Mouse (Mus musculus) T-helper 17 cell (primary cell): ENCODE data around the gene Sh3tc1.

Experiments
- in situ Hi-C, 2 experiments: fragments of 300-600 bp; cut with MboI, MseI; formaldehyde crosslinking; loops; 1 replicate in 1 of 2; 2 replicates in 1 of 2; pipeline ENCODE4 v1.15.1; 2025; ENCODE audit warnings: high pct_unique_total_duplicates in 2 of 2

The Sh3tc1 gene

DNA sequence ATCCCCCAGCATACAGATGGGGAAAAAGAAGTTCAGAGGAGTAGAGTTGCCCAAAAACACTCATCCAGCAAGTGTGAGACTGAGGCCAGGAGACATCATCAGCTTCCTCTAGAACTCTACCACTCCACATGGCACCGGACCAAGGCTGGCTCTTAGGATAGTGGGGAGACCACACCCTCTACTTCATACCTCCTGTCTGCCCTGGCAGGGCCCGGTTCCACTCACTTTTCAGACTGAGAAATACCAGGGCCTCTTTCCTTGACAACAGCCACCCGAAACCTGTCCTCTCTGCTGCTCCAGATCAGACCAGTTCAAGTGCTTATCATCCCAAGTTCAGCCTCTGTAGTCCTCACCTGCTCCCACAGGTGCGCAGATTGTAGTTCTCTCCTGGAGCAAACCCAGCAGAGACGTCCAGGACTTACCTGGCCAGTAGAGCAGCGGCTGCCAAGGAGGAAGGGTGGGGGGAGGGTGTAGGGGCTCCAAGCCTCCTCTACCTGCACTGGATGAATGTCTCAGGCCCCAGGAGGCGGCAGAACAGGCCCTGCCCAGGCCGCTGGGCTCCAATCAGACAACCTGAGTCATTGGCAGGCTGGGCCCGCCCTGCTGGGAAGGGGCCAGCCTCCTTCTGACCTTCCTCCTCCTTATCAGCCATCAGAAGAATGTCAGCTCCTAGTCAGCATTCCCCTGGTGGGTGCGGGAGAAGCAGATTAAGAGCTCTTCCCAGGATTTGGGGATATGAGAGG, at the start of gene Sh3tc1:
Gene Sh3tc1, minus strand, starts transcription at position 452 of the 743 bp plus-strand sequence.
- in situ Hi-C loops = no loop called here

DNA sequence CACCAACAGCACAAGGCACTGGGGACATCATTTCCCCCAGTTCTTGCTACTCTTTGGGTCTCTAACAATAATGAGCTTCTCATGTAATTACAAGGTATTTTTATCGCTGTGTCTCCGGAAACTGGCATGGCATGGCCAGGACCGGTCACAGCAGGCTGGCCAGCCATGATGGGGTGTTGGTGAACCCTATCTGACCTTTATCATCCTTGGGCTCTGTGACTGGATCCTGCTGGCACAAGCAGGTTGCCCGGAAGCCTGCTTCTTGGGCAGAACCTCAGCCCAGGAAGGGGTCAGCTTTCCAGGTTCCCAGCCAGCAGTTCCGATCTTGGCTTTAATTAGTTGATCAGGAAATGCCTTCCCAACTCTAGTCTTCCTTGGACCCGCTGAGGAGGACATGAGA, 48.9 kb upstream of the Sh3tc1 start:
- in situ Hi-C loops = no loop called here

DNA sequence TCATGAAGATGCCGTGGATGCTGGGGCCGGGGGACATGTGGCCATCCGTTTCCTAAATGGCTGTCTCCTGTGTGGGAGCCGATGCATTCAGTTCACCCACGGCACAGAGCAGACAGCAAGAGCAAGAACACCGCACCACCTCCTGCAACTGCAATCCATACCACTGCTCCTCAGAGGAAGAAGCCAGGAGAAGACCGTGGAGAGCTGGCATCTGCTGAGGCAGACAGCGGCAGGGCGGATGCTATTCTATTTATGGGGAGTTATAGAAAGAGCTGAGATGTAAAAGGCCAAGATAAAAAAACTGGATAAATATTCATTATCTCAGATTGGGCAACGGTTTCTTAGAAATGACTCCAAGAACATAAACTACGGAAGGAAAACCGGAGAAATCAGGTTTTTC, 48.1 kb upstream of the Sh3tc1 start:
- in situ Hi-C loops = no loop called here

DNA sequence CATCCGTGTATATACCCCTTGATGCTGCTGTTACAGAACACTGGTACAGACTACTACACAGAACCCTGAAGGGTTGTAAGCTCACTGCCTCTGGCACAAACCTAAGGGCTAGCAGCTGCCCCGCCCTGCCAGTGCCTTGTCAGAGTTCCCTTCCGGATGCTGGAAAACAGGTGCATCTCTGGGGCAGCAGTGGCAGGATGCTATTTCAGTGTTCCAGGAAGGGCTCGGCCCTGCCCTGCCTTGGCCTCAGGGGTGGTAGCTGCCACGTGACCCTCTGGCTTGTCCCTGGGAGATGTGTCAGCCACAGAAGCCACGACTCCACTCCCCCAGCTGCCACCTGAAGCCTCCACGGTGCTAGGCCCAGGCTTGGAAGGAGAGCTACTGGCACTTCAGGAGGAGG, 46.1 kb upstream of the Sh3tc1 start:
- in situ Hi-C loops = no loop called here

DNA sequence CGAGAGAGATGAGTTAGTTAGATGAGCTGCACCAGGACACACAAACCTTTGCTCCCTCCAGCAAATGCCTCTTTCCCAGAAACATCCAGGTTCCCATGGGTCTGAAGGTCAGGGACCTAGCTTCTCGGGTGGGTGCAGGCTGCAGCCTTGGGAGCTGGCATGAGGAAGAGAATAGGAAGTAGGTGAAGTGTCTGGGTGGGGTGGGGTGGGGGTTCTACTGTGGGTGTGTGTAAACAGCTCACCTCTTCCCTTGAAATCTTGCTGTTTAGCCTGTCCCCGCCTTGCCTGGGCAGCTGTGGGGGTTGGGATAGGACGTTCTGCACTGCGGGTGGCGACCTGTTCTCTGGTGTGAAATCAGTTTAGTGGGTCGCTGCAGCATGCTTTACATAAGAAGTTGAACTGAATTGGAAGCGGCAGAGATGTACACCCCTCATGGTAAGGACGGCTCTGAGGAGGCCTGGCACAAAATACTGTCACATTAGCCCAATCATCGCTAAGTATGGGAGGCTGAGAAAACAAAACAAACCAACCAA, 42.9 kb upstream of the Sh3tc1 start:
- in situ Hi-C loops = no loop called here

DNA sequence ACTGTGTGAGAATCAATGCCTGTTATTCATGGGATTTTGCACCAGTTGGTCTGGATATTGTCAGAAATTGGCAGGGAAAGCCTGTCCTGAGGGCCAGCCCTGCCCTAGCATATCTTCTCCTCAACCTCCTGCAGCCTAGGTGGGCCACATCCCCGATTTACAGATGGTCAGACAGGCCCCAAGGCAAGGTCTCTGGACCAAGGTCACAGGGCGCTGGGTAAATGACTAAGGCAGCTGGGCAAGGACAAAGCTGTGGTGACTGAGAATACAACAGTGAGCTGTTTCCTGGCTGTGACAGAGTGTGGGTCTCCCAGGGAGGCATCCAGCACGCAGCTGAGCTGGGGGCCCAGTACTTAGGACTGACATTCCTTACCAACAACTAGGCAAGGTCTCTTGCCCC, 41.3 kb upstream of the Sh3tc1 start:
- in situ Hi-C loops = no loop called here

DNA sequence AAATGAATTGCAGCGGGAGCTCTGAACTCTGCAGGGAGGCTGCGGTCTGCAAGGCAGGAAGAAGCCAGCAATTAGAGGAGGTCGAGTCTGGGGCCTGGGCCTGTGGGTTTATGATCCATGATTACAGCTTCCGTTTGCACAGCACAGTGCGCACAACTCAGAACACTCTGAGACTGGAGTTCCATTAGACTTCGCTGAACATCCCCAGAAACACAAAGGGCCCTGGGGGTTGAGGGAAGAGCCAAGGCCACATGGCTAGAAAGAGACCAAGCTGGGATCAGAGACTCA, 34.3 kb upstream of the Sh3tc1 start:
- in situ Hi-C loops = loop anchor here in 1 of 2 experiments (25.0 kb wide), 1 partner anchor 88 kb away; no protein-coding TSS in a partner anchor

DNA sequence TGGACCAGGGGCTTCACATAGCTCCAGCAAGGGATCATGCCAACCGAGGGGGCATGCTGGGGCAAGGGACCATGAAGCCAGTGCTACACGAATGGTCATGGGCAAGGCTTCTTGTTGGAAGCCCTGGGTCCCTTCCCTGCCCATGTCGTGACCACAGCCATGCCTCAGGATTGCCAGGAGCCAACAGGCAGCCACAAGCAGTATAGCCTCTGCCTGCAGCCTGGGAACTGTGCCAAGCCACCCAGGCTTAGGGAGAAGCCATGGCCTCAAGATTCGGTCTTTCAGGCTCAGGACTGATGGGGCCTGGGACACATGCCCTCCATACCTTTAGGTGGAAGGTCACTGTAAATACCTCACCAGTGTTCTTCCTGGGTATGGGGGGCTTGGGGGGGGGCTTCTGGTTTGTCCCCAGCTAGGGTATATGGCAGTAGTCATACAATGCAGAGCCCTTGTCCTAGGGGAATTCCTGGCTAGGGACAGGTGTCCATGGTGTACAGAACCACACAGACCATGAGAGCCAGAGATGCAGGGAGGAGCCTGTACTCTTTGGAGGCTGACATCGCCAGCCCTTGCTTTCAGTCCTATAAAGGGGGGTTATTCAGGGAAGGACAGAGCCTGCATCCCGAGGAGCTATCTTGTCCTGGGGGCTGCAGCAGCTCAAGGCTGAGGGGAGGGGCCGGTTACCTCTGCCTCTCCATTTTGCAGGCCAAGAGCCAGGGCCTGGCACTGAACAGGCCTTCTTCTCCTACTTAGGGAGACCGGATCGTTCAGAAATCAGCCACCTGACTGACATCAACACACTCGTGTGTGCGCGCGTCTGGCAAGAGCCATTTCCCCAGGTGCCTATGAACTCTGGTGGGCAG, 33.7 kb upstream of the Sh3tc1 start:
- in situ Hi-C loops = loop anchor here in 1 of 2 experiments (25.0 kb wide), 1 partner anchor 89 kb away; no protein-coding TSS in a partner anchor

DNA sequence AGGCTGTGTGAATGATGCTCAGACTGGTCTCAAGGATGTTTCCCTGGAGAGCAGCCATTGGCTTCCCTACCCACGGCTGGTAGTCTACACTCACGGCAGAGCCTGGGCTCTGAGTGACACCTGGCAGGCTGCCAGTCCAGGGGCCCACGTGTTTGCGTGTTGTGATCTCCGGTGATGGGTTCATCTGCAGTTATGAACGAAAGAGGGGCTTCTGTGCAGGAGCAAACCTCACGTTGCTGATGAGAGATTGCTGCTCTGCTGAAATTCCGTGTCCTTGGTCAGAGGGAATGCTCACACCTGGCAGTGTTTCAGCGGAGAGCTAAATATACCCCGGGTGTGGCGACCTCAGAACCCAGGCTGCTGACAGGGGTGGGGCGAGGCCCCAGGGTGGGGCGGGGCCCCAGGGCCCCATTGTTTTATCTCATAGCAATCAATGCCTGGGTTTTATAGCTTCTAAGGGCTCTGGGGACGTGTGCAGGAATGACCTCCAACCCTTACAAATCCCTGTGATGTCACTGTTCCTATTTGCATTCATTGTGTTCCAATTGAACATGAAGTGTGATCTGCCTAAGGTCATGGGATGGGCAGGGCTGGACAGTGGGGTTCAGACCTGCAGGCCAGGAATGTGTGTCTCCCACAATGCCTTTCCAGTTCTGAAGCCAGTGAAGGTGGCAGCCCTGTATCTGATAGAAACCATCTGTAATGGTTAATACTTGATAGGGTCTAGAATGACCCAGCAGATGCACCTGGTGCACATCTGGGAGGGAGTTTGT, 31.3 kb upstream of the Sh3tc1 start:
- in situ Hi-C loops = loop anchor here in 1 of 2 experiments (25.0 kb wide), 1 partner anchor 91 kb away; no protein-coding TSS in a partner anchor

DNA sequence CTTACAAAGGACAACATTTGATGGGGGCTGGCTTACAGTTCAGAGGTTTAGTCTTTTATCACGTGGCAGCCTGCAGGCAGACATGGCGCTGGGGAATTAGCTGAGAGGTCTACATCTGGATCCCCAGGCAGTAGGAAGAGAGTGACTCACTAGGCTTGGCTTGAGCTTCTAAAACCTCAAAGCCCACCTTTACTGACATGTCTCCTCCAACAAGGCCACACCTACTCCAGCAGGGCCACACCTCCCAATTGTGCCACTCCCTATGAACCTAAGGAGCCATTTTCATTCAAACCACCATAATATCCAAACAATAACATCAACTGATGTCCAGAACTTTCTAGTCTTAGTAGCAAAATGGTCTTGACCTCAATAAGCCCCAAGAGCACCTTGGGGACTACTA, 30.5 kb upstream of the Sh3tc1 start:
- in situ Hi-C loops = loop anchor here in 1 of 2 experiments (25.0 kb wide), 1 partner anchor 92 kb away; no protein-coding TSS in a partner anchor

DNA sequence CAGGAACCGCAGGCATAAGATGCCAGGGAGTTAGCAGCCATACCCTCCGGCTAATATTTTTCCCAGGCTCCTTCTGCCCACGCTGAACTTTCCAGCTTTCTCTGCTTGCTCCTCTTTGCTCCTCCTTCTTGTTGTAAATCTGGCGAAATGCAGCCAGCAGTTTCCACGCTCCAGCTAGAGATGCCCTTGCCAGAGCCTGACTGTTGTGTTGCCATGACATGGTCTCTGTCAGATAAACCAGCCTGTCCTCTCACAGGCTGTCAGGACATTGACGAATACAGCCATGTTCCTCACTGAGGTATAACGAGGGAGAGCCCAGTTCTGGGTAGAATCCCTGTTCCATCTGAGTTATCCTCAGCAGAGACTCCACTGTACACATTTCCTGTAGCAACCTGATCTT, 29.2 kb upstream of the Sh3tc1 start:
- in situ Hi-C loops = loop anchor here in 1 of 2 experiments (25.0 kb wide), 1 partner anchor 93 kb away; no protein-coding TSS in a partner anchor

DNA sequence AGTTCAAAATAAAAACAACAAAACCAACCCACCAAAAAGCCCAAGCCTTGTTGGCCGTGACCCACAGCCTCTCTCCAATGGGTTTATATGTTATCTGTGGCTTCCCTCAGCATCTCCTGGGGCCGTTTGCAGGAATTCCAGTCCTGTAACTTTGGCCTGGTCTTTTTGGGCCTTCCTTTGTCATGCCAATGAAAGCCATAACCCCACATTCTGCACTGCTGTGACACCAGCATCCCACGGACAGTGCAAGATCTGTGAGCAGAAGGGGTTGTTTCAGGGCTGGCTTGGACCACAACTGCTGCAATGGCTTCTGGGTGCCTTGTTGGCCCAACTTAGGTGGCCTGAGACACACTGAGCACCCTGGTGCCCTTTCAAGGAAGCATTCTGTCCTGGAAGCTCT, 28.7 kb upstream of the Sh3tc1 start:
- in situ Hi-C loops = loop anchor here in 1 of 2 experiments (25.0 kb wide), 1 partner anchor 94 kb away; no protein-coding TSS in a partner anchor

DNA sequence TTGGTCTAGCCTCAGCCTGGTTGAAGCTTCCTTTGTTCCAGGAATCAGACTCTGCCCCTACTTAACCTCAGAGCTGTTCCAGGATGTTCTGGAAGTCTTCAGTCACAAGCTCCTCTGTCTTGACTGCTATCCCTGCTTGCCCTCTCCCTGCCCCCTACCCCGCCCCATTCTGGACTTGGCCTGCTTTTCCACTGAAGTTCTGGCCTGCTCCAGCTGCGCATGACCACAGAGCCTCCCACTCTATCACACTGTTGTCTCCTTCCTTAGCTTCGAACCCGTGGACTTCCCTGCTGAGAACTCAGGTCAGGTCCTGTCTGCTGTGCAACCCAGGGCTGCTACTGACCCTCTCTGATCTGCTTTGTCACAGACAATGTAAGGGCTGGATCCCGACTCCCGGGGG, 26.1 kb upstream of the Sh3tc1 start:
- in situ Hi-C loops = loop anchor here in 1 of 2 experiments (25.0 kb wide), 1 partner anchor 96 kb away; no protein-coding TSS in a partner anchor

DNA sequence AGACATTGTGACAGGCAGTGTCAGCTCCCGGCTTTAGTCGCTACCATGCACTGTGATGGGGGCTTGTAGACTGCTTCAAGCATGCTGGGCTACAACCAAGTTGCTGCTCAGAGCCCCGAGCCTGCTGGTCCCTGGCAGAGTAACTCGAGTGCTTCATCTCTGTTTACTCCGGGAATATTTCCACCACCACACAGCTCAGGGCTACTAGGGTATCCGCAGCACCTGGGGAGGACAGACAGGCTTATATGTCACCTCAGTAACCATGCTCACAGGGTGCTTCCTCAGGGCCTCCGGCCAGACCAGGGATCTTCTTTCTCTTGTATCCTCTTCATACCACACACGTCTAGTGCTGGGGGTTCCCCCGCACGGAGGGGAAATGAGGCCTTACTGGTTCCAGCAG, 23.1 kb upstream of the Sh3tc1 start:
- in situ Hi-C loops = loop anchor here in 1 of 2 experiments (25.0 kb wide), 1 partner anchor 99 kb away; no protein-coding TSS in a partner anchor

DNA sequence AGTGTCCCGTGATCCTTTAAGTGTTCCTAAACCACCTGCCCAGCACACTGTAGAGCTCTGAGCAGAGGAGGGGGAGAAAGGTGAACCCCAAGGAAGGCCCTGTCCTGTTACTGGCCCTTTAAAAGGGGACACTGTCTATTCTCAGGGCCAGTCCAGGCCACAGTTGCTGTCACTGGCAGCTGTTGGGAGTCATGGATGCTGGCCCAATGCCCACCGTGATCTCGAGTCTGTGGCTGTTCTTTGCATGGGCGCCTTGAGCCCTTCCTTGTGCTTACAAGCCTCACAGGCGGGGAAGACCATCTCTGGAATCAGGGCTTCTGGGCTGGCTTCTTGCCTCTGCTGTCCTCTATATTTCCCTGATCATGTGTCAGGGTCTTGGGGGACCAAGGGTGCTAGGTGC, 22.6 kb upstream of the Sh3tc1 start:
- in situ Hi-C loops = loop anchor here in 1 of 2 experiments (25.0 kb wide), 1 partner anchor 100 kb away; no protein-coding TSS in a partner anchor

DNA sequence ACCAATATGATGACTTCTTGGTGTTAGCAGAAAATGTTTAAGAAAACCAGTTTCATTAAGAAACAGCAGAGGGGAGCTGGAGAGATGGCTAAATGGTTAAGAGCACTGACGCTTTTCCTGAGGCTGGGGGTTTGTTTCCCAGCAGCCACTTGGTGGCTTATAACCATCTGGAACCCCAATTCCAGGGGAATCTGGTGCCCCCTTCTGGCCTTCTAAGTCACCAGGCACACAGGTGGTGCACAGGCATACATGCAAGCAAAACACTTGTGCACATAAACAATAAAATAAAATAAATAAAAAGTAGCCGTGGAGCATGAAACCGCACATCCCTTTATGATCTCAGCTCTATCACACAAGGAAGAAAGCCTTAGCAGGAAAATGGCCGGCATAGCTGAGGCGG, 21.5 kb upstream of the Sh3tc1 start:
- in situ Hi-C loops = loop anchor here in 1 of 2 experiments (25.0 kb wide), 1 partner anchor 101 kb away; no protein-coding TSS in a partner anchor

DNA sequence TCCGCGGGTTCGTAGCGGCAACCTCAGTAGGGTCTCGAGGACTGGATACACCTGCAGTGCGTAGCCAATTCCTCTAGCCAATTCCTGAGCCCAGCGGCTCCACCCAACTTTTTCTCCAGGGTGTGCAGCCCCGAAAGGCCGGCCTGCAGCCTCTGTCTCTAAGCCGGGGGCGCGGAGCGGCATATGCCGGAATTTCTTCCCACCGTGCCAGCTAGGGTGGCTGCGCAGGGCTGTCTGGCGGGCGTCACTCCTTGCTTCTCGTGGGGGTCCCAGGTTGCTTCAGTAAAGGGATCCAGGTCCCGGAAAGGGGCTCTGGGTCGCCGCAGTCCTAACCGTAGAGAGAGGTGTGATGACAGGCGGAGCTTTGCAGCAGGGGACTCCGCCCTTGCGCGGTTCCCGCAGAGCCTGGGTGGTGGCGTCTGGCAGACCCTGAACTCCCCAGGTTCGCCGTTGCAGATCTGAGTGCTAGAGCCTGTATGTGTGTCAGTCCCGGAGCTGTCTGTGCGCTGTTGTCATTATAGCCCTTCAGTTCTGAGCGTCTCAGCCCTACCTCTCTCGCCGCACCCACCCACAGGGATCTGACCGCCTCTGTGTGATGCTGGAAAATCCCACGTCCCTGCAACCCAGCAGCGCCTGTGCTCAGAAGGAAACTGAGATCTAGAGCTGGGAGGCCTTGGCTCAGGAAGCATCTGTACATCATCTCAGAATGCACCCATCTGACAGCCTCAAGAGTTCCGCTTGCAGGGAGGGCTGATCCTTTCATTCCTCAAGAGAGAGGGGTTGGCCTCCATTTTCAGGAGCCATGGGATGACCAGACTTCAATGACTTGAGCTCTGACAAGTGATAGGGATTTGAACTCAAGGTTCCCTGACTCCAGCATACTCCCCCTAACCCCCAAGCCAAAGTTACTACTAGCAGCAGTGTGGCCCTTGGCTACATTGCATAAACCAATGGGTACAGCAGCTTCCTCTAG, 18.6 kb upstream of the Sh3tc1 start:
- in situ Hi-C loops = loop anchor here in 1 of 2 experiments (25.0 kb wide), 1 partner anchor 104 kb away; no protein-coding TSS in a partner anchor

DNA sequence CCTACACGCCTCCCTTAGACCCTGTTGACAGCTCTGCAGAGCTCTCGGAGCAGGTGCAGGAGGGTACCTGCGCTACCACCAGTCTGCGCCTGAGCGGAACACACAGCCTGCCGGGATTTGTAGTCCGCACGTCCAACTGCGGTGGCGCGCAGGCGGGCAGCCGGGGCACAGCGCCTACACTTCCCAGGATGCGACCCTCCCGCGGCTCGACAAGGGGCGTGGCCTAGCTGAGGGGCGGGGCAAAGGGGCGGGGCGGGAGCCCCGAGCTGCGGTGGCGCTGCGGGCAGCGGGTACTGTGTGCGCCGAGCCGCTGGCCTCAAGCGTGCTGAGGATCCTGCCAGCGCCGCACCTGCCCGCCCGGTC, 17.8 kb upstream of the Sh3tc1 start, which contains the start of gene Ablim2:
Gene Ablim2, plus strand, starts transcription at position 242 of the 363 bp plus-strand sequence.
- in situ Hi-C loops = loop anchor here in 1 of 2 experiments (25.0 kb wide), 1 partner anchor 105 kb away; no protein-coding TSS in a partner anchor

DNA sequence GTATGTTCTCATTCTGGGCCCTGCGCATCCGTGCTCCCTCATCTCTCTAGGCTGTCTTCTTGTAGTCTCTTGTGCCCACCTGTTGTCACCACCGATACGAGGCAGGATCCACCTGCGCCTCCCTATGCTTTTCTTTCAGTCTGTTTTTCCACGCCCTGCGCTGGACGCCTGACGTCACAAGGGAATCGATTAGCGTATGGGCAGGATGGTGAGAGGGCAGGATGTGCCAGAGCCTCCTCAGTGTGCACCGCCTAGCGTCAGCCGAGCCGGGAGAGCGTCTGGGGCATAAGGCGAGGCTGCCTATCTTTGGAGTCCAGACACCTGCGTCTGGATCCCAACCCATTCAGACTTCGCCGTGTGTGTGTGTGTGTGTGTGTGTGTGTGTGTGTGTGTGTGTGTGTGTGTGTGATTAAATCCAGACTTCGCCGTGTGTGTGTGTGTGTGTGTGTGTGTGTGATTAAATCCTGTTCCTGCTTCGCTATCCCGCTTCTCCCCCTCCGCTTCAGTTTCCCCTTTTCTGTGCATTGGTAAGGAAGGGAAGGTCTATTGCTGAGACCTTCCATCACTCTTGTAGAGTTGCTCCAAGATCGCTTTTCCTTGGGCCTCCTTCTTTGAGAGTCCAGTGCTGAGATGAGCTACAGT, 17.3 kb upstream of the Sh3tc1 start:
- in situ Hi-C loops = loop anchor here in 1 of 2 experiments (25.0 kb wide), 1 partner anchor 105 kb away; no protein-coding TSS in a partner anchor
